Mouse (Mus musculus): ENCODE results near the gene Ppip5k1. TPM values are rescaled to one million over a fixed set of nuclear protein-coding genes. Genes with fewer than 3 reads are reported as not detected.
A peak's percentile ranks its signal among the peaks of the same experiment; 100 is the strongest.

Ppip5k1 gene
- polyA plus RNA-seq, 1 experiment: 9.3 TPM

DNA sequence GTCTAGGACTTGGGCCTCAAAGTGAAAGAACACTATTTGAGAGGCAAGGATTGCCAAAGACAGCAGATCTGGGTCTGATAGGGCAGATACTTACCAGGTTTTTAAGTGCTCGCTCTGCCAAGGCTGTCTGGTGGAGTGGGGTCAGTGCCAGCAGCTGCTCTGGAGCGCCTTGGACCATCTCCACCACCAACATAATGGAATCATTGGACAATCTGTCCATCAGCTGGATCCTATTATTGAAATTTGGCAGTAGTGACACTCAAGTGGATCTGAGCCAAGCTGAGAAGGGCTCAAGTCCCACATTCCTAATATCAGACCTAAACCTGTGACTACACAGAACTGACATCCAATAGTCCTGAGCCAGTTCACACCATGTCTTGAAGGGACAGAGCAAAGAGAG, 13.6 kb upstream of the Ppip5k1 start:
- no peaks in the 10 kb centered on the region for H3K27me3 ChIP-seq (ENCODE audit: control insufficient read depth, insufficient read depth, low read length)
- H3K4me1 ChIP-seq (ENCODE audit: control insufficient read depth, insufficient read depth, insufficient read length): no peaks in the 10 kb centered on the region
- DNase-seq (ENCODE audit: low read depth in 1 of 2, low spot score in 2 of 2): no peak
- no peak overlapping the region for H3K4me3 ChIP-seq (ENCODE audit: extremely low read depth, insufficient read depth, insufficient read length)
- 75% methylated on average over 2 of the region's 2 CpGs for WGBS
- TF ChIP-seq CTCF (IDR thresholded peaks at IDR 0.05; ENCODE audit: extremely low read depth, insufficient read depth, insufficient read length, insufficient replicate concordance) (no peak), POLR2A (IDR thresholded peaks at IDR 0.05; ENCODE audit: low read depth, low read length) (no peak)
- no peaks in the 10 kb centered on the region for H3K36me3 ChIP-seq (ENCODE audit: control insufficient read depth, insufficient read depth, low read length)
- no peak overlapping the region for H3K27ac ChIP-seq (ENCODE audit: insufficient read depth, low read length)

DNA sequence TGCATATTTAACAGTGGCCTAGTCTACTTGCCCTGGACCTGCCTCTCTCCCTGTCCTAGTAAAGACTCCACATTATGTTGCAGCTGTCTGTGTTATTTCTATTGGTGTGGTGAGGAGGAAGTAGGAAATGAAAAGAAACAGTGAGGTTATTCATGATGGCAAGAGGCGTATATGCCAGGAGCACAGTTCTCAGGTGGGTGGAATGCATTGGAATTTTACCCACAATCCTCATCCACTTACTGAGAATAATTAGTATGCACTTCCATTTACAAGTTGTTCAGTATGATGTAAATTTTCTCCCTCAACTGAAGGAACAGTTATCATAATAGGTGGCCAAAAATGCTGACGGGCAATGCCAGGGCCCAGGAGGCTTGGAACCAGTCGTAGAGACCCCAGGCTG, 8.5 kb upstream of the Ppip5k1 start:
- no peak for DNase-seq (ENCODE audit: low read depth in 1 of 2, low spot score in 2 of 2)
- Histone ChIP-seq H3K4me3 (ENCODE audit: extremely low read depth, insufficient read depth, insufficient read length) (no peak overlapping the region), H3K27me3 (ENCODE audit: control insufficient read depth, insufficient read depth, low read length) (peaks cover 5% of the 10 kb centered on the region; the same call in 1 of the 2 replicates), H3K36me3 (ENCODE audit: control insufficient read depth, insufficient read depth, low read length) (no peaks in the 10 kb centered on the region), H3K4me1 (ENCODE audit: control insufficient read depth, insufficient read depth, insufficient read length) (0 out of 2 replicates have a peak, but pooled peaks cover under 1% of the 10 kb centered on the region), H3K27ac (ENCODE audit: insufficient read depth, low read length) (no peak overlapping the region)
- 86% methylated on average over 3 of the region's 3 CpGs for WGBS
- TF ChIP-seq CTCF (IDR thresholded peaks at IDR 0.05; ENCODE audit: extremely low read depth, insufficient read depth, insufficient read length, insufficient replicate concordance) (no peak), POLR2A (IDR thresholded peaks at IDR 0.05; ENCODE audit: low read depth, low read length) (no peak)

DNA sequence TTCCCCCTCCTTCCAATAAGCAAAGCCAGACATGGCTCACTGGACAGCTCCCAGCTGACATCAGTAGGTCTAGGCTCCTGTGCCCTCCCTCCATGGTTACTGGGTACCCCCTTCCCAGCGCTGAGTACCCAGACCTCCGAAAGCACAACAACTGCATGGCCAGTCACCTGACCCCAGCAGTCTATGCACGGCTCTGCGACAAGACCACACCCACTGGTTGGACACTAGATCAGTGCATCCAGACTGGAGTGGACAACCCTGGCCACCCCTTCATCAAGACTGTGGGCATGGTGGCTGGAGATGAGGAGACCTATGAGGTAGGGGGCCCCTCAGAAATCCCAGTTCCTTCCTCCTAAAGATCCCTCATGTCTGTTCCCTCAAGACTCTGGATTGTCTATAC, 4.3 kb upstream of the Ppip5k1 start:
- H3K27ac ChIP-seq (ENCODE audit: insufficient read depth, low read length): no peak overlapping the region
- TF ChIP-seq CTCF (IDR thresholded peaks at IDR 0.05; ENCODE audit: extremely low read depth, insufficient read depth, insufficient read length, insufficient replicate concordance): no peak
- TF ChIP-seq POLR2A (IDR thresholded peaks at IDR 0.05; ENCODE audit: low read depth, low read length): no peak
- 59% methylated on average over 4 of the region's 4 CpGs for WGBS
- no peaks in the 10 kb centered on the region for H3K36me3 ChIP-seq (ENCODE audit: control insufficient read depth, insufficient read depth, low read length)
- no peak for DNase-seq (ENCODE audit: low read depth in 1 of 2, low spot score in 2 of 2)
- H3K4me1 ChIP-seq (ENCODE audit: control insufficient read depth, insufficient read depth, insufficient read length): peaks cover 5% of the 10 kb centered on the region; the same call in 1 of the 2 replicates
- peaks cover 13% of the 10 kb centered on the region for H3K27me3 ChIP-seq (ENCODE audit: control insufficient read depth, insufficient read depth, low read length)
- no peak overlapping the region for H3K4me3 ChIP-seq (ENCODE audit: extremely low read depth, insufficient read depth, insufficient read length)

DNA sequence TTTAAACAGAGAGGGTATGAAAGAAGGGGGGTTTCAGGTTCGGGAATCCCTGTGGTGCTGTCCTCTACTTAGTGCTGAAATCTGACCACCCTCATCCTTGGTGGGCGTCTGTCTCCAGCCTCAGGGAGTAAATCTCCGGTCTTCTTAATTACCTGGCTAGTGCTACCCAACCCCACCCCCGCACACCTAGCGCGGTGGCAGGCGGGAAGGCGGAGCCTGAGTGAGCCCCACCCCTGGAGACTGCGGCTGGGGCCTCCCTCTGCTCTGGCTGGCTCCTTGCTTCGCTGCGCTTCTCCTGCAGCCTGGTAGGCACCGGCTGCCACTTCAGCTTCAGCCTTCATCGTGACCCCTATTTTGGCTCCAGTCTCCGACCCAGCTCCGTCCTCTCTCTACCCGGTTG, 3.2 kb upstream of the Ppip5k1 start:
- no peak overlapping the region for H3K4me3 ChIP-seq (ENCODE audit: extremely low read depth, insufficient read depth, insufficient read length)
- peaks cover 5% of the 10 kb centered on the region; the same call in 1 of the 2 replicates for H3K4me1 ChIP-seq (ENCODE audit: control insufficient read depth, insufficient read depth, insufficient read length)
- no peak for TF ChIP-seq POLR2A (IDR thresholded peaks at IDR 0.05; ENCODE audit: low read depth, low read length)
- no peak for TF ChIP-seq CTCF (IDR thresholded peaks at IDR 0.05; ENCODE audit: extremely low read depth, insufficient read depth, insufficient read length, insufficient replicate concordance)
- no peak overlapping the region for H3K27ac ChIP-seq (ENCODE audit: insufficient read depth, low read length)
- H3K27me3 ChIP-seq (ENCODE audit: control insufficient read depth, insufficient read depth, low read length): peaks cover 13% of the 10 kb centered on the region
- no peaks in the 10 kb centered on the region for H3K36me3 ChIP-seq (ENCODE audit: control insufficient read depth, insufficient read depth, low read length)
- WGBS: 5% methylated on average over 16 of the region's 16 CpGs
- DNase-seq (ENCODE audit: low read depth in 1 of 2, low spot score in 2 of 2): peak in 1 of 2 experiments; percentile 39

DNA sequence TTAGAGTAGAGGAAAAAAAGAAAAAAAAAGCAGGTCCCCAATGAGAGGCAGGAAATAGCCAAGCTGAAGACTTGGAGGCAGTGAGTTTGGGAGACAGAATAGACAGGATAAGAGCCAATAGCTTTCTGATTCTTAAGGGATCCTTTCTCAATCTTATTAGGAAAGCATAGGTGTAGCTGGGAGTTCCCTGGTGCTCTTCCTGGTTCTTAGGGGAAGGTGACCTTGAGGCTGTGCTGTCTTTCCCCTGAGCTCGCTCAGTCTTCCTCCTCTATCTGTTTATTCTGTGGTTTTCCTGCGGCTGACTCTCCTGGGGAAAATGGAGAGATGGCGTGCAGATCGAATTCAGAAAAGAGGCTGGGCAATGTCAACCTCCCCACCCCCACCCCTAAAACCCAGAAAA, 2.8 kb upstream of the Ppip5k1 start:
- H3K36me3 ChIP-seq (ENCODE audit: control insufficient read depth, insufficient read depth, low read length): no peaks in the 10 kb centered on the region
- H3K4me3 ChIP-seq (ENCODE audit: extremely low read depth, insufficient read depth, insufficient read length): no peak overlapping the region
- peaks cover 5% of the 10 kb centered on the region; the same call in 1 of the 2 replicates for H3K4me1 ChIP-seq (ENCODE audit: control insufficient read depth, insufficient read depth, insufficient read length)
- DNase-seq (ENCODE audit: low read depth in 1 of 2, low spot score in 2 of 2): no peak
- WGBS: 2% methylated on average over 4 of the region's 4 CpGs
- peaks cover 13% of the 10 kb centered on the region for H3K27me3 ChIP-seq (ENCODE audit: control insufficient read depth, insufficient read depth, low read length)
- TF ChIP-seq CTCF (IDR thresholded peaks at IDR 0.05; ENCODE audit: extremely low read depth, insufficient read depth, insufficient read length, insufficient replicate concordance) (no peak), POLR2A (IDR thresholded peaks at IDR 0.05; ENCODE audit: low read depth, low read length) (no peak)
- no peak overlapping the region for H3K27ac ChIP-seq (ENCODE audit: insufficient read depth, low read length)

DNA sequence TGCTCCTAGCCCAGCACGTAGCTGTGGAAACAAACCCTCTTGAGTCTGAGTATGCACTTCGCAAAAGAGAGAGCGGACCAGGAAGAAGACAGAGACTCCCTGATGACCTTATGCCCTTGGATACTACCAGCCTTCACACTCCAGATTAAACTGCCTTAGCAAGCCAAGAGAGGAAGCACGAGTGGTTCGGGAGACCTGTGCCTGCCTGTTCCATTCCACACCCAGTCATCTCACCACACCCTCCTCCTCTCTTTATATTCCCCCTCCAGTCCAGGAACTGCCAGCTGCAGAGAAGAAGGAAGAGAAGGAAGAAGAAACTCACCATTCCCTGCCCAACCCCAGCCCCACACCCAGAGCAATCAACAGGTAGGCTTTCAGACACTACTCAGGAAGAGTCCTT, 2.3 kb upstream of the Ppip5k1 start, which contains the start of gene Ckmt1:
Ckmt1 (plus strand) TSS at position 221 of the 400 bp plus-strand sequence.
- peaks cover 13% of the 10 kb centered on the region for H3K27me3 ChIP-seq (ENCODE audit: control insufficient read depth, insufficient read depth, low read length)
- H3K4me1 ChIP-seq (ENCODE audit: control insufficient read depth, insufficient read depth, insufficient read length): peaks cover 5% of the 10 kb centered on the region; the same call in 1 of the 2 replicates
- 53% methylated on average over 5 of the region's 5 CpGs for WGBS
- TF ChIP-seq POLR2A (IDR thresholded peaks at IDR 0.05; ENCODE audit: low read depth, low read length): no peak
- no peak for TF ChIP-seq CTCF (IDR thresholded peaks at IDR 0.05; ENCODE audit: extremely low read depth, insufficient read depth, insufficient read length, insufficient replicate concordance)
- H3K4me3 ChIP-seq (ENCODE audit: extremely low read depth, insufficient read depth, insufficient read length): no peak within 1 kb of the TSS
- no peaks in the 10 kb centered on the region for H3K36me3 ChIP-seq (ENCODE audit: control insufficient read depth, insufficient read depth, low read length)
- H3K27ac ChIP-seq (ENCODE audit: insufficient read depth, low read length): no peak within 1 kb of the TSS
- no peak for DNase-seq (ENCODE audit: low read depth in 1 of 2, low spot score in 2 of 2)

DNA sequence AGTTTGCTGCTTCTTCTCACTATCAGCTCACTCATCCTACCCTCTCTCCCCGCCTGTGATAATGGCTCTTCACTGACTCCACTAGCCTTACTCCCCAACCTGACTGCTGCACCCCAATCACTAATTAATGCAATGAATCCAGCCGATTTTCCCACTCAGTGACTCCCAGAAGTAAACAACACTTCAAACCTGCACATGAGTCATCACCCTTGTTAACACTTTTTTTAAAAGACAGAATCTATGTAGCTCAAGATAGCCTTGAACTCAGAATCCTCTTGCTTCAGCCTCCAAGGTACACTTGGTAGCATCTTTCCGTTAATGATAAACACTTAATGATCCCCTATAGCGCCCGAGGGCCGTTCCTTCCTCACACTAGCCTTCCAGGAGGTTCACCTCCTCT, 818 bp downstream of the Ppip5k1 start:
- peaks cover 5% of the 10 kb centered on the region; the same call in 1 of the 2 replicates for H3K4me1 ChIP-seq (ENCODE audit: control insufficient read depth, insufficient read depth, insufficient read length)
- DNase-seq (ENCODE audit: low read depth in 1 of 2, low spot score in 2 of 2): no peak
- TF ChIP-seq CTCF (IDR thresholded peaks at IDR 0.05; ENCODE audit: extremely low read depth, insufficient read depth, insufficient read length, insufficient replicate concordance) (no peak), POLR2A (IDR thresholded peaks at IDR 0.05; ENCODE audit: low read depth, low read length) (no peak)
- H3K4me3 ChIP-seq (ENCODE audit: extremely low read depth, insufficient read depth, insufficient read length): peak overlapping the region; percentile 80; the same call in 1 of the 2 replicates
- no peak overlapping the region for H3K27ac ChIP-seq (ENCODE audit: insufficient read depth, low read length)
- H3K36me3 ChIP-seq (ENCODE audit: control insufficient read depth, insufficient read depth, low read length): no peaks in the 10 kb centered on the region
- WGBS: 4% methylated on average over 6 of the region's 6 CpGs
- H3K27me3 ChIP-seq (ENCODE audit: control insufficient read depth, insufficient read depth, low read length): peaks cover 12% of the 10 kb centered on the region

Measured in spleen, adult 2 months (tissue).